Mouse (Mus musculus) lung, adult 2 months (tissue): ENCODE measurements around the gene Cenpa.

Source experiments
- CTCF ChIP-seq: fragments of 200-500 bp; IDR thresholded peaks from 2 replicates; pipeline ENCODE4 v1.5.1; 2011; ENCODE audit warnings: mild to moderate bottlenecking, low read length, control low read depth; ENCODE audit not compliant: insufficient read depth
- POLR2A ChIP-seq: fragments of 200-500 bp; IDR thresholded peaks from 2 replicates; pipeline ENCODE4 v1.6.1; 2011; ENCODE audit warnings: low read depth, mild to moderate bottlenecking, control low read depth, low read length, borderline replicate concordance; ENCODE audit errors: extremely low read depth

- TF ChIP-seq POLR2A (no peak), CTCF (peak; percentile 45; the same call in 1 of the 2 replicates)
These were observed 20.2 kb downstream of the Cenpa start for GRCm38 (mm10) chr5:30686781-30687180.
